Mouse (Mus musculus): ENCODE data around the gene E130218I03Rik. TPM values are rescaled to one million over a fixed set of nuclear protein-coding genes. Genes with fewer than 3 reads are reported as not detected.

E130218I03Rik gene
- polyA plus RNA-seq, 1 experiment from 2014 or later = 0.67 TPM

Other genes with a start within 250 kb of the E130218I03Rik start
- 51.7 and 53.1 TPM in 2 replicates for gene Dhdds, start 242.7 kb upstream of the E130218I03Rik start, polyA plus RNA-seq (2015; fragmentation: Nextera tagmentation; extraction: Ambion mirVana)
- gene Lin28a, start 224.8 kb upstream of the E130218I03Rik start, polyA plus RNA-seq (2015; fragmentation: Nextera tagmentation; extraction: Ambion mirVana) = not detected in 2 replicates
- not detected in 2 replicates for gene Zfp683, start 189.8 kb upstream of the E130218I03Rik start, polyA plus RNA-seq (2015; fragmentation: Nextera tagmentation; extraction: Ambion mirVana)
- gene Crybg2, start 182.8 kb upstream of the E130218I03Rik start, polyA plus RNA-seq (2015; fragmentation: Nextera tagmentation; extraction: Ambion mirVana) = 4.2 and 4.5 TPM in 2 replicates
- gene Cd52, start 148.6 kb upstream of the E130218I03Rik start, polyA plus RNA-seq (2015; fragmentation: Nextera tagmentation; extraction: Ambion mirVana) = 7.4 and 7.6 TPM in 2 replicates
- gene Ubxn11, start 141.1 kb upstream of the E130218I03Rik start, polyA plus RNA-seq (2015; fragmentation: Nextera tagmentation; extraction: Ambion mirVana) = 13.5 and 13.8 TPM in 2 replicates
- gene Sh3bgrl3, start 114.9 kb upstream of the E130218I03Rik start, polyA plus RNA-seq (2015; fragmentation: Nextera tagmentation; extraction: Ambion mirVana) = 389 and 435 TPM in 2 replicates
- 112 and 141 TPM in 2 replicates for gene Cep85, start 56.5 kb upstream of the E130218I03Rik start, polyA plus RNA-seq (2015; fragmentation: Nextera tagmentation; extraction: Ambion mirVana)
- gene Gm7534, start 40.7 kb upstream of the E130218I03Rik start, polyA plus RNA-seq (2015; fragmentation: Nextera tagmentation; extraction: Ambion mirVana) = 0.25 and 0.28 TPM in 2 replicates
- gene Catsper4, start 16.3 kb upstream of the E130218I03Rik start, polyA plus RNA-seq (2015; fragmentation: Nextera tagmentation; extraction: Ambion mirVana) = 0.24 and 0.35 TPM in 2 replicates
- 9.6 and 10.9 TPM in 2 replicates for gene Cnksr1, start 5.3 kb upstream of the E130218I03Rik start, polyA plus RNA-seq (2015; fragmentation: Nextera tagmentation; extraction: Ambion mirVana)
- 15.0 and 15.8 TPM in 2 replicates for gene Zfp593, start 1.9 kb downstream of the E130218I03Rik start, polyA plus RNA-seq (2015; fragmentation: Nextera tagmentation; extraction: Ambion mirVana)
- gene Gm30191, start 3.3 kb downstream of the E130218I03Rik start, polyA plus RNA-seq (2015; fragmentation: Nextera tagmentation; extraction: Ambion mirVana) = not detected in 2 replicates
- 12.2 and 12.8 TPM in 2 replicates for gene Grrp1, start 10.4 kb downstream of the E130218I03Rik start, polyA plus RNA-seq (2015; fragmentation: Nextera tagmentation; extraction: Ambion mirVana)
- gene Pdik1l, start 44.2 kb downstream of the E130218I03Rik start, polyA plus RNA-seq (2015; fragmentation: Nextera tagmentation; extraction: Ambion mirVana) = 19.2 and 20.2 TPM in 2 replicates
- gene Trim63, start 71.5 kb downstream of the E130218I03Rik start, polyA plus RNA-seq (2015; fragmentation: Nextera tagmentation; extraction: Ambion mirVana) = 3.3 and 4.1 TPM in 2 replicates
- gene Slc30a2, start 99.5 kb downstream of the E130218I03Rik start, polyA plus RNA-seq (2015; fragmentation: Nextera tagmentation; extraction: Ambion mirVana) = 0.92 and 1.4 TPM in 2 replicates
- gene Extl1, start 140.2 kb downstream of the E130218I03Rik start, polyA plus RNA-seq (2015; fragmentation: Nextera tagmentation; extraction: Ambion mirVana) = 0.32 and 0.61 TPM in 2 replicates
- gene Pafah2, start 152.7 kb downstream of the E130218I03Rik start, polyA plus RNA-seq (2015; fragmentation: Nextera tagmentation; extraction: Ambion mirVana) = 19.5 and 20.1 TPM in 2 replicates
- gene Stmn1, start 224.7 kb downstream of the E130218I03Rik start, polyA plus RNA-seq (2015; fragmentation: Nextera tagmentation; extraction: Ambion mirVana) = 1,595 and 1,651 TPM in 2 replicates

All from kidney, embryonic 16.5 days (tissue).